Mouse (Mus musculus) E14TG2a.4 (cell line): ENCODE results near the gene Pcsk5.

Experiments used
- CTCF ChIP-seq: conservative IDR thresholded peaks from 2 replicates; pipeline ENCODE4 v1.5.1; 2014; ENCODE audit warnings: low read length
- NANOG ChIP-seq: IDR thresholded peaks from 2 replicates; pipeline ENCODE4 v1.6.1; 2014; ENCODE audit warnings: borderline replicate concordance, low read length, mixed read lengths
- POU5F1 ChIP-seq: IDR thresholded peaks from 2 replicates; pipeline ENCODE4 v1.6.1; 2014; ENCODE audit warnings: low read length, borderline replicate concordance

GRCm38 (mm10) chr19:17439476-17440189 is 397.8 kb downstream of the Pcsk5 start:
- TF ChIP-seq CTCF (no peak), NANOG (no peak), POU5F1 (no peak)
